Mouse (Mus musculus) fat pad, adult 2 months (tissue): ENCODE results near the gene Cldn3.
"Not testable (repeated sequence)": the region's sequence is repeated elsewhere in the genome, so short reads cannot be mapped to it uniquely, and the experiment has no call there.

Experiments used
- DNase-seq: peaks from one replicate; pipeline ENCODE4 v3.0.0-alpha.2; 2011; ENCODE audit warnings: low read depth, low spot score; ENCODE audit errors: extremely low read depth

The Cldn3 gene

DNA sequence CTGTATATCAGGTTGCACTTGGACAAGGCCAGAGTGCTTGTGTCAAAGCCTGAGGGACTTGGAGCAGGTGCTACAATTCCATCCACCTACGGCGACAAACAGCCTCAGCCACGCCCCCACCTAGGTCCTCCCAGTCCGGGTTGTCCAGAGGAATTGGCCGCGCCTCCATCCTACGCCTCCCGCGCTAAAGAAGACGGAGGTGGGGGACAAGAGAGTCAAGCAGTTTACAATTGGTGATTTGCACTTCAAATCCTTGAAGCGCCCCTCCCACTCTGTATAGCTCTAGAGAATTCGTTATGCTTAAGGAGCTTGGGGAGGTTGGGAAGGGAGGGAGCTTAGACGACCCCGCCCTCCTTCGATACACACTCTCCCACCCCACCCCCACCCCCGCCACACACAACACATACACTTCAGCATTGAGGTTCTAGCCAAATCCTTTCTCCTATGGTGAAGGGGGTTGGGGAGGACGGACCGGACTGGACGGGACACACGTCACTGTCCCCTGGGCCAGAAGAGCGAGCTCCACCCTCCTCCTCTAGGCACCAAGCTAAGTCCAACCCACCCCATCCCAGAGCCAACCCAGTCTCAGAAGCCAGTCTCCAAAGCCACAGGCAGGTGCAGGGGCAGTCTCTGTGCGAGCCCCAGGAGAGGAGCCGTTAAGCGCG lies at the start of gene Cldn3:
TSS of gene Cldn3 (plus strand) at position 582 of the 665 bp plus-strand sequence.
- DNase-seq, result no peak

DNA sequence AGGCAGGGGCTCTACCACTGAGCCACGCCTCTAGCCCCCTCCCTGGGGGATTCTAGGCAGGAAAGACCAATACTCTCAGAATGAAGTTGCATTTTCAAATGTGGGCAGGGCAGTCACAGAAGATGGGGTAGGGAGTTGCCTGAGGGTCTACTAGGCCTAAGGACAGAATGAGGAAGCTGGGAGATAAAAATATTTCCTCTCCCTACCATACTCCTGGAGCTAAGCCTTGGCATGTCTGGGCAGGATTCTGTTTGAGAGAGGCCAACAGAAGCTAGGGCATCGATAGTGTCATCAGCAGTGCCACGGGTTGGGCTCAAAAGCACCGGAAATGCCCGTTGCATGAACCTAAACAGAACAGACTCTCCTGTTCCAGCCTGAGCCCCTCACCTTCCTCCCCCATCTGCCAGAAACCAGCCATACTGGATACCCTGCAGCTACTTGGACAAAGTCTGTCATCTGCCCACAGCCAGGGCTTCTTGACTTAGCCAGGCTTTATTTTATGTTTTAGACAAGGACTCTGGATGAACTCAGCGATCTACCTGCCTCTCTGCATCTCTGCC lies 49.3 kb upstream of the Cldn3 start:
- no peak for DNase-seq

DNA sequence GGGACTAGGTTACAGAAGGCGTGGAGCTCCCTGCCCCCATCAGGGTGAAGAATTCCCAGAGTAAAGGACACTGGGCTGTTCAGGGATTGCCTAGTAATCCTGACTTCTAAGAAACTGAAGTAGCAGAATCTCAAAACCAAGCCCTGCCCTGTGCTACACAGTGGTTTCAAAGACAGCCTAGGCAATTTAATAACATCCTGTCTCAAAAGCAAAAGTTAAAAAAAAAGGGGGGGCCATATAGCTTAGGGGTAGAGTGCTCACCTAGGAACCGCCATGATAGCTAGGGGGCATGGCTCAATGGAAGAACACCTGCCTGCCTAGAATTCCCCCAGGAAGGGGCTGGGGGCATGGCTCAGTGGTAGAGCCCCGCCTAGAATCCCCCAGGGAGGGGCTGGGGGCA lies 46.9 kb upstream of the Cldn3 start:
- no peak for DNase-seq

DNA sequence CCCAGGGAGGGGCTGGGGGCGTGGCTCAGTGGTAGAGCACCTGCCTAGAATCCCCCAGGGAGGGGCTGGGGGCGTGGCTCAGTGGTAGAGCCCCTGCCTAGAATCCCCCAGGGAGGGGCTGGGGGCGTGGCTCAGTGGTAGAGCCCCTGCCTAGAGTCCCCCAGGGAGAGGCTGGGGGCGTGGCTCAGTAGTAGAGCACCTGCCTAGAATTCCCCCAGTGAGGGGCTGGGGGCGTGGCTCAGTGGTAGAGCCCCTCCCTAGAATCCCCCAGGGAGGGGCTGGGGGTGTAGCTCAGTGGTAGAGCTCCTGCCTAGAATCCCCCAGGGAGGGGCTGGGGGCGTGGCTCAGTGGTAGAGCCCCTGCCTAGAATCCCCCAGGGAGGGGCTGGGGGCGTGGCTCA lies 46.5 kb upstream of the Cldn3 start:
- DNase-seq, result not testable (repeated sequence)

DNA sequence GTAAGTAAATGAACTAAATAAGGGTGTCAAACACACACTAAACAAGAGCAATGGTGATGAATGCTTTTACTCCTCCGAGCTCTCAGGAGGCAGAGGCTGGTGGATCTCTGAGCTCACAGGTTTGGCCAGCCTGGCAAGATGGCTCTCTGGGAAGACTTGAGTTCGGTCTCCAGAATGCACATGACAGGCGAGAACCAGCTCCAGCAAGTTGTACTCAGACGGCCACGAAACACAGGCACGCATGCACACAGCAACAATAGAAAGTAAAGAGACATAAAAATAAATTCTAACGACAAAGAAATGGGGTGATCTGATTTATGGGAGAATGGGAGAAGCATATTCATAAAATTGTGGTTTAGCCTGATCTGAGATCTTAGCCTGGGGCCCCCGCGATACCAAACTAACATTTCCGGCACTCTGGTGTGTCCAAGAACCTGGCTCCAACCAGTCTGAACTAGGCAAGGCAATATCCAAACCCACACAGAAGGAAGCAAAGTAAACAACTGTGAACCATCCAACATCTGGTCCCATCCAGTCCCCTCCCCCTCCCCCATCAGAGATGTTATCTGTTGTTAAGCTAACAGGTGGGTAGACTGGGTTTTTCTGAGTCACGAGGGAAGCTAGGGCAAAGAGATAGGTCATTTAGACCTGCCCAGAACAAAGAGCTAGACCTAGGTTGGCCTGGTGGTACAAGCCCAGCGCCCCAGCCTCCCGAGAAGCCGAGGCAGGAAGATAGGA lies 44.4 kb upstream of the Cldn3 start:
- DNase-seq, result no peak

DNA sequence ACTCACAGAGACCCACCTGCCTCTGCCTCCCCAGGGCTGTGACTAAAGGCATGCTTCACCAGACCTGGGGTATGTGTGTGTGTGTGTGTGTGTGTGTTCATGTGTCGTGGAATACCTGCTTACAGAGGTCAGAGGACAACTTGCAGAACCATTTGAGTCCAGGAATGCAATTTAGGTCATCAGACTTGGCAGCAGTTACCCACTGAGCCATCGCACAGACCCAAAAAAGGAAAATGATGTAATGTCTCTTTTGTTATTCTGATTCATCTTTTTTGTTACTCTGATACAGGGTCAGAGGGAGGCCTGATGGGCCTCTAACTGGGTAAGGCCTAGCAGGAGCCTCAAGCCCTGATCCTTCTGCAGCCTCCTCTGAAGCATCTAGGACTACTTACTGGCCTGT lies 43.3 kb upstream of the Cldn3 start:
- DNase-seq, result no peak

DNA sequence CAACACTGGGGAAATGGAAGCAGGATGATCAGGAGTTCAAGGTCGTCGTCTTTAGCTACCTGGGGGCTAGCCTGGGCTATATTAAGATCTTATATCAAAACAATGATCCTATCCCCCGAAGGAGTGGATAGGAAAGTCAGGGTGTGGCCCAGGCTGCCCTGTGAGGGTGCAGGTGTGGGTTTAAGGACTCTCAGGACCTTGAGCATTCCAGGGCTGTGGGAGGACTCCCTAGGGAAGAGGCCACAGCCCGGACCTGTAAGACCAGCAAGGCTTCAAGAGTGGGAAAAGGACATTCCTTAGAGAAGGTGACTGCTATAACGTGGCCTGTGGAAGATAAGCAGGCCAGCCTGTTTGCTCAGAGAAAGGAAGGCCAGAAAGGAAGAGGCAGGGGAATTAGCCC lies 41.8 kb upstream of the Cldn3 start:
- no peak for DNase-seq

DNA sequence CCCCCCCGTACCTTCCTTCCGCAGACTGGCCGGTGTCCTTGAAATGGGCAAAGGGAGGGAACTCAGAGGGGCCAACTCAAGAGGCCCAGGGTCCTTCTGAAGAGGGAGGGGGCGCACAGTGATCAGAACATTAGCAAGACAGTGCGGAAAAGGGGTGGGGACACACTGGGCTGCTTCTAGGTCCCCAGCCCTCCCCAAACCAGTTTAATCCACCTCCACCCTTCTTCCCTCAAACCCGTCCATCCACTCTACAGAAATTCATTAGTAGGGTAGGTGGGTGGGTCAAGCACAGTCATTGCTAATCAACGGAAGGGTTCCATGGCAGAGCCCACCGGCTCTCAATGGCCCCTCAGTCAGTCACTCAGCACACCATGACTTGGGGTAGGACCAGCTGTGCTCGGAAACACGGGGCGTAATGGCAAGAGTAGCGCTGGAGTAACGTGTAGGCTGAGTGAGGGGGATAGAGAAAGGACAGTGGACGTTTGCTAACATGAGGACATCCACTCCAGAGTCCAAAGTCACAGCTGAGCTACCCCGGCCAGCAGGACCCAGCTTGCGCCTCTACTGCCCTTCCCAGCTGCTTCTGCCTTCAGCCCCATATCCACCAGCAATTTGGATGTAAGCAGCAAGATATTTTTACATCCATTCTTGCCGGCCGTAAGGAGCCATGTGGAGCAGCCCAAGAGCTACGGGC lies 40.6 kb upstream of the Cldn3 start:
- no peak for DNase-seq

DNA sequence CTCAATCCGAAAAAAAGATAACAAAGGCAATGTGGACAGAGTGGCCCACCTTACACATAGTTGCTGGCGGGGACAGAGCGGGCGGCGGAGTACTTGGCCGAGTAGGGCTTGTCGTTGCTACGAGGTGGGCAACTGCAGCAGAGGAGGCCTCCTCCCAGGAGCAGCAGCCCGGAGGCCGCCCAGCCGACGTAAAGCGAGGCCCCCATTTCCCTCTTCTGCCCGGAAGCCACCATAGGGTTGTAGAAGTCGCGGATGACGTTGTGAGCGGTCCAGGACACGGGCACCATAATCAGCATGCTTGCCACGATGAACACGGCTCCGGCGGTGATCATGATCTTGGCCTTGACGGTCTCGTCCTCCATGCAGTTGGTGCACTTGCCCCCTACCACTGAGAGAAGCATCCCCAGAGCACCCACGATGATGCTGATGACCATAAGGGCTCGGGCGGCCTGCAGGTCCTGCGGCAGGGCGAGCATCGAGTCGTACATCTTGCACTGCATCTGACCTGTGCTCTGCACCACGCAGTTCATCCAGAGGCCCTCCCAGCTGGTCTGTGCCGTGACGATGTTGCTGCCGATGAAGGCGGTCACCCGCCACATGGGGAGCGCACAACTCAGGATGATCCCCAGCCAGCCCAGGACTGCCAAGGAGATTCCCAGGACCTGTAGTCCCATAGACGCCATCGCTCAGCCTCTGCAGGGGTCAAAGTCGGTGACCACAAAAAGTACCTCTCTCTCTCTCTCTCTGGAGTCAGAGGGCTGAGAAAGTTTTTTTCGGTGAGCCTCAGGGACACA lies 39.8 kb upstream of the Cldn3 start:
- DNase-seq, result no peak

DNA sequence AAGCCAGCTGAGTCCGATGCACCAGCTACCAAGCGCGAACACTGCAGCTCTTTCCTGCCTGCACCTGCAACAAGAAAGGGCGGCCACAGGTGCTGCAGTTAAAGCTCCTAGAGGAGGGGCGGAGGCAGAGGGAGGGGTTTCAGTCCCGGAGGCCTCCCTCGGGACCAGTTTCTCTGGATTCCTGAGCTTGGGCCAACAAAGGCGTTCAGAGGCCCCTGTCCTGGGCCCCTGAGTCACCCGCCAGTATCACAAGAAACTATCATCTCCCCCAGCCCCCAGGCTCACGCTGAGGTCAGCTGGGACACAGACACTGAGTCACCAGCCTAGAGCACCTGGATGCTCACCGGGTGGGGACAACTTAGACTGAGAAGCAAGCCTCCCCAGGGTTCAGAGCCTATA lies 39.2 kb upstream of the Cldn3 start, which contains the start of gene Cldn4:
TSS of gene Cldn4 (minus strand) at position 78 of the 399 bp plus-strand sequence.
- DNase-seq, result no peak

DNA sequence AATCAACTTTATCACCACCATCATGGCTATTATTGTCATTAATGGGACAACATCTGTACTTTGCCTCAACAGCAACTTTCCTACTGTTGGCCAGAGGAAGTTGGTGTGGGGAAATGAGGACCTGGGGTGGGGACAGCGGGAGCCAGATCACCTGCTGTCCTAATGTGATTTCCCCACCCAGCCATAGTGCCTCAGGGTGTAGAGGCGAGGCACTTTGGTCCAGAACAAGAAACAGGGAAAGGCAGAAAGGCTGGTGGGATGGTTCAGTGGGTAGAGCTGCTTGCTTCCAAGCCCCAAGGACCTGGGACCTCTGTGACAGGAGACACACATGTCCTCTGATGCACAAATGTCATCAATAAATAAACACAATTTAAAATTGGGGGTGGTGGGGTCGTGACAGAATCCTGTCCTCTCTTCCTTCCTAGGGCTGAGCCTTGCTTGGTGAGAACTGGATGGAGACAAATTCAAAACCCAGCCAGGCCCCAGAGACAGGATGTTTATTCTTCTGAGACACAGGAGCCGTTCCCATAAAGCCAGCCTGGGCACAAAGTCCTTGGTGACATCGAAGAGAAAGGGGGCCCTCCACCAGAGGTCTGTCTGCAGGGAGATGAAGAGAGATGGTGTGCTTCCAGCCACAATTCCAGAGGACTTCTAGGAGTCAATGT lies 38.5 kb upstream of the Cldn3 start:
- DNase-seq, result no peak

DNA sequence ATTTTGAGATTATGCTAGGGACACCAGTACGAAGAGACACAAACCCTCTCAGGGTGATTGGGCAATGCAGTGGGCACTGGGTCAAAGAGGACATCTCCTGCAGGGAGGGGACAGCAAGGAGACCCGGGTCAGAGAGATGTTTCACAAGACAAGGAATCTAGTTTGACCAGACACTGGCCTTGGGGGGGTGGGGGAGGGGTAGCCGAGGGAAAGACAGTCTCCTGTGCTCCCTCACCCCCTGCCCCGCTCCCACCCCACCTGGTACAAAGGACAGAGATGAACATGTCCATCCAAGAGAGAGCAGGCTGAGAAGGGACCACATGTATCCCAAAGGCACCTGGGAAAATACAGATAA lies 38.0 kb upstream of the Cldn3 start:
- no peak for DNase-seq

DNA sequence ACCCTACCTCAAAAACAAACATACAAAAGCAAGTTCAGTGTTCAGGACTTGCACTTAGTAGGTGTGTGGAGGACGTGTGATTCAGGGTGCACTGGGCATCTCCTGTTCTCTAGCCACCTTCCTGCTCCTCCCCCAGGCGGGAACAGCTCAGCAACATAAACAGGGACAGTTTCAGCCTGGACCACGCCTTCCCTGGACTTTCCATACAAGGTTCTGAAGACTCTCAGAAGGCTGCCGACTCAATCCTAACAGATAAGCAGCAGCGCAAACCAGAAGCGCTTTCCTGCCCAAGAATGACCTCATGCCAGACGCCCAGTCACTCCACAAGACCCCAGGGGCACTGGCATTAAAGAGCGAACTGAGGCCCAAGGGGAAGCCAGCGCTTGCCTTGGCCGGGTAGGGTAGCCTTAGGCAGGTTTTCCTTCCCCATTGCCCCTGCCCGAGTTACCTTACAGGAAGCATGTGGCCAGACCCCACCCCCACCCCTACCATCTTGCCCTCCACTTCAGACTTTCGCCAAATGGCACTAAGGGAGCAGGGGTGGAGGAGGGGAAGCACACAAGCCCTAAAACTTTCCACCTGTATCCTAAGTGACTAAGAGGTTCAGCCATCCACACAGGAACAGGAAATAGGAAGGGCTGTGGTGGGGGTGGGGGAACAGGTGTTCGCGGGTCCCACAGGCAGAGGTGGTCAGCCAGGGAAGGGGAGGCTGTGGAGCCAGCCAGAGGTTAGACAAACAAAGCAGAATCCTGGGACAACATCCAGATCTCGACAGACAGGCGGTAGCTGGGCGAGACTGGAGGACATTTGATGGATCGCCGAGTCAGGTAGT lies 34.7 kb upstream of the Cldn3 start:
- DNase-seq, result no peak

DNA sequence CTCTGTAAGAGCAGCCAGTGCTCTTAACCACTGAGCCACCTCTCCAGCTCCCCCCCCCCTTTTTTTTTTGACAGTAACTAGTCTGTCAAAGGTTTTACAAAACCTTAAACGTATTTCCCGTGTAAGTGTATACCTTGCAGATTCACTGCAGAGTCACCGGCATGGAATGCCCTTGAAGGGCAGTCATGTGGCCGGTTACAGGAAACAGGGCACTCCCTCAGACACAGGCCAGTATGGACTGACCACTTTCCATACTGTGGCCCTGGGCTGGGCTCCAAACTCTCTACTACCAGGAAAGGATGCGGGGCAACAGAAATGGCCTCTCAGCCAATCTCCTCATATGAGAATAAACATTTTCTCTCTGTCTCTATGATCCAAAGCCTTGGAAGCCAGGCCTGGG lies 30.5 kb upstream of the Cldn3 start:
- DNase-seq, result no peak

DNA sequence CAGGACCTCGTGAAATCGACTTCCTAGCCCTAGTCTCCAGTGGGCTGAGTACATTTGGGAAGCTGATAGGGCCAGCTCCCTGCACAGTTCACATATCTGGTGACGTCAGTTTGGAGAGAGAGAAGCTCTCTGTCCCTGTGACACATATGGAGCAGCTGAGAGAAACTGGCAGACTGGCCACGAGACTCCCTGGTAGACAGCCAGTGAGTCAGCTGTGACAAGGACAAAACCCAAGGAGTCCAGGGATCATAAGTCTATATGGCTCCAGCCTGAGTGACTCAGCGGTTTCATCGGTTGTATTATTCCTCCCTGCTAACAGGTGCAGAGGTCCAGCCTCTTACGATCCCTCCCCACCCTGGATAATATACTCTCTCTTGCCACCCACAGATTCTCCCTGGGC lies 26.9 kb upstream of the Cldn3 start:
- DNase-seq, result no peak

DNA sequence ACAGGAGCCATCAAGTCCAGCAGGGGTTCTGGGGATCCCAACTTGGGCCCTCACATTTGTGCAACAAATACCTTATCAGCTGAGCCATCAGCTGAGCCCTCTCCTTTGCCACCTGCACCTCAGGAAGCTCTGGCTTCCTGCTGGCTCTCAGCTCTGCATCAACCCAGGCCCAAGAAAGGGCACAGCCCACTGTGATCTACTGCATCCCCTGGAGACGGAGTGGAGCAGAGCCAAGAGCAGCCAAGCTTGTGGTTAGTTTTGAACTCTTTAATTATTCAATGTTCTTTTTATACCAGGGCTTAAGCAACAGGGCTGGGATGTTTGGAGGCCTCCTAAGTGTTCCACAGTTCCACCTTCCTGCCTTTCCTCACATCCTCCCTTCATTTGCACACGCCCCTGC lies 25.6 kb upstream of the Cldn3 start:
- DNase-seq, result no peak

DNA sequence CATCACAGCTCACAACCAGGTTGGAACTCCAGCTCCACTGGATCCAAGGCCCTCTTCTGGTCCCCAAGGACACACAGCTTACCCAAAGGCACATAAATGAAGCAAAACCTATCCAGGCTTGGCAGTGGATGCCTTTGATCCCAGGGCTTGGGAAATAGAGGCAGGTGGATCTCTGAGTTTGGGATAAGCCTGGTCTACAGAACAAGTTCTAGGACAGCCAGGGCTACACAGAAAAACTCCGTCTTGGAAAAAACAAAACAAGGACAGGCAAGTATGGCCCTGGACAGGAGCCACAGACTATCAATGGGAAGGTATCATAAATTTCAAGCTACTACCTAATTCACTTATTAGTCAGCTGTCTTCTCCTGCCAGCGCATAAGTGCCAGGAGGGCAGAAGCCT lies 24.5 kb upstream of the Cldn3 start:
- no peak for DNase-seq

DNA sequence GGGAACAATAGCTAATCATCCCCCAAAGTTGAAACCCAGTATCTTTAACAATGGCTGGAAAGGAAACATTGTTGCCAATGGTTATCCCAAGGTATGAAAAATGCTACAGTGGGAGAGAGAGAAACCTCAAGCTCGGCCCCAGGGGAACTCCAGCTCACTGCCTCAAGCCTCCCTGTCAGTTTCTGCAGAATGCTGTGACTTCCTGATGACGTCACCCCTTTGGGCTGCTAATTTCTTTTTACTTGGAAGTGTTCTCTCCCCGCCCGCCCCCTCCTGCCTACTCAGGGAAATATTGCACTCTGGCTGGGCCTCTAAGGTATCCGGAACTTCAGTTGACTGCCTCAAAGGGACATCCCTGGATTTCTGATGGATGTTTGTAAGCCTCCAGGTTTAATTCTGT lies 22.5 kb upstream of the Cldn3 start:
- no peak for DNase-seq

DNA sequence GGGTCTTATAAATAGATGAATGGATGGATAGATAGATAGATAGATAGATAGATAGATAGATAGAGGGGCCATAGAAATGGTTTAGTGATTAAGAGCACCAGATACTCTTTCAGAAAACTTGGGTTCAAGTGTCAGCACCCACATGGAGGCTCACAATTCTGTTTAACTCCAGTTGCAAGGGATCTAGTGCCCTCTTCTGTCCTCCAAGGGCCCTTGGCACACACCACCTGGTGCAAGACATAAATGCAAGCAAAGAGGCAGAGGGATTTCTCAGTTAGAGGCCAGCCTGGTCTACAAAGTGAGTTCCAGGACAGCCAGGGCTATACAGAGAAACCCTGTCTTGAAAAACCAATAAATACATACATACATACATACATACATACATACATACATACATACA lies 21.4 kb upstream of the Cldn3 start:
- DNase-seq, result not testable (repeated sequence)

DNA sequence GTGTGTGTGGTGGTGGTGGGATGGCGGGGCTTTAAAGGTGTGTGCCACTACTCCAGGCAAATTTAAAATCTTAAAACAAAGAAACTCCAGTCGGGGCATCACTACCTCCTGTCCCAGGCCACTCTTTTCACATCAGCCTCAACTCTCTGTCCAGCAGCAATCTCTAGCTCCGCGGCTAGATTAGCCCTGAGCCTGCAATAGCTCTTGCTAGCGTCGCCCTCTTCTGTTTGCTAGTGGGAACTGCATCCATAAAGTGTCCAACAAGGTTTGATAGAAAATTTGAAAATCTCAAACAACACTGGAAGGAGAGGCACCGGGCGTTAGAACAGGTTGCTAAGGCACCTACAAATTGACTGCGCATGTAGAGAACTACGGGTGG lies 20.6 kb upstream of the Cldn3 start:
- DNase-seq, result no peak
